Mouse (Mus musculus) embryonic facial prominence, embryonic 11.5 days (tissue): ENCODE data around the gene Cyb561. TPM values are rescaled to one million over a fixed set of nuclear protein-coding genes. Genes with fewer than 3 reads are reported as not detected.

ENCODE experiments used
- ATAC-seq: fragments of 200-750 bp; cut with Nextera tagmentation; replicated peaks from 2 replicates; pipeline ENCODE4 v1.8.0; 2017; ENCODE audit warnings: low read depth; ENCODE audit not compliant: insufficient number of reproducible peaks, low FRiP score, low TSS enrichment
- DNase-seq: peaks from one replicate; pipeline ENCODE4 v3.0.0-alpha.2; 2015; ENCODE audit warnings: low spot score
- H3K27ac ChIP-seq: fragments of 300-500 bp; sonication (generic); replicated peaks from 2 replicates; pipeline ENCODE4 v1.5.1; 2014; ENCODE audit warnings: mild to moderate bottlenecking, low read depth, low read length, control low read depth
- H3K27me3 ChIP-seq: fragments of 300-500 bp; sonication (generic); 2 replicates; pipeline ENCODE4 v1.6.1; 2014; ENCODE audit warnings: mild to moderate bottlenecking, low read length, moderate library complexity, mixed read lengths; ENCODE audit not compliant: control insufficient read depth, insufficient read depth
- H3K36me3 ChIP-seq: fragments of 300-500 bp; sonication (generic); replicated peaks from 2 replicates; pipeline ENCODE4 v1.6.1; 2014; ENCODE audit warnings: low read depth, mild to moderate bottlenecking, low read length, moderate library complexity, mixed read lengths; ENCODE audit not compliant: control insufficient read depth, insufficient read depth
- H3K4me1 ChIP-seq: fragments of 300-500 bp; sonication (generic); 2 replicates; pipeline ENCODE4 v1.6.1; 2014; ENCODE audit warnings: low read length, mixed read lengths; ENCODE audit not compliant: control insufficient read depth, insufficient read depth
- H3K4me2 ChIP-seq: fragments of 300-500 bp; sonication (generic); 2 replicates; pipeline ENCODE4 v1.6.1; 2014; ENCODE audit warnings: low read depth, mild to moderate bottlenecking, control low read depth, low read length, moderate library complexity
- H3K4me3 ChIP-seq: fragments of 300-500 bp; sonication (generic); 2 replicates; pipeline ENCODE4 v1.5.1; 2014; ENCODE audit warnings: low read depth, low read length, control low read depth
- H3K9ac ChIP-seq: fragments of 300-500 bp; sonication (generic); replicated peaks from 2 replicates; pipeline ENCODE4 v1.6.1; 2014; ENCODE audit warnings: mild to moderate bottlenecking, control low read depth, low read length
- H3K9me3 ChIP-seq: fragments of 300-500 bp; sonication (generic); replicated peaks from 2 replicates; pipeline ENCODE4 v1.6.1; 2016; ENCODE audit warnings: mild to moderate bottlenecking, low read length, inconsistent platforms, mixed read lengths; ENCODE audit not compliant: control insufficient read depth
- WGBS: fragments of 180-500 bp; shearing (Covaris S2); extraction: QIAGEN DNeasy Blood & Tissue Kit; methylation state at CpG from one replicate; pipeline ENCODE4 v1.1.7; 2014; 5-methylcytosine and 5-hydroxymethylcytosine counted together
- polyA plus RNA-seq: library from polyadenylated mRNA; unstranded; fragments of >200 nt; fragmentation: Nextera tagmentation; extraction: Ambion mirVana; gene quantifications from 2 replicates; pipeline ENCODE4 v1.2.1, GENCODE M21; 2014

Cyb561 gene
- polyA plus RNA-seq, 1 experiment from 2014 or later = 9.9 TPM

GRCm38 (mm10) chr11:105901501-105901900 lies 51.6 kb downstream of the Cyb561 start:
- H3K27ac ChIP-seq = no peak overlapping the region
- WGBS = 72% methylated on average over 2 of the region's 2 CpGs
- H3K4me1 ChIP-seq = no peaks in the 10 kb centered on the region
- no peak for DNase-seq
- no peak for ATAC-seq
- H3K36me3 ChIP-seq = no peaks in the 10 kb centered on the region
- H3K9me3 ChIP-seq = no peaks in the 10 kb centered on the region
- no peak overlapping the region for H3K4me3 ChIP-seq
- H3K27me3 ChIP-seq = no peaks in the 10 kb centered on the region
- no peak overlapping the region for H3K9ac ChIP-seq
- H3K4me2 ChIP-seq = no peak overlapping the region

DNA sequence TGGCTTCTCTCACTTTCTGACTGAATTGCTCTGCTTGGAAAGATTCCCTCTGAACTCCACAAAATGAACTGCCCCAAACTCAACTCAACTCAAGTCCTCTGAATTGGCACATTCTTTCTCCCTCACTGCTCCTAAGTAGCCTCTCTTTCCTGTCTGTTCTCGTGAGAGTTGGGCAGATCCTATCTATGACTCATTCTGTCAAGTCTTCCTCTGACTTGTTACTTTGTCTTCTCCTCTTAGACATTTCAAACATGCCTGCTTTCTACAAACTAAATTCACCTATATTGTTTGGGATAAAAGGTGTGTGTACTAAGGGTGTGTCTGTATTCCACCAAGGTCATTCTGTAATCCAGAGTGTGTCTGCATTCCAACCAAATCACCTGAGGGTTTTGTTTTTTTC lies 54.0 kb downstream of the Cyb561 start:
- Histone ChIP-seq H3K9me3 (no peaks in the 10 kb centered on the region), H3K9ac (no peak overlapping the region), H3K27ac (no peak overlapping the region), H3K4me2 (no peak overlapping the region), H3K4me1 (no peaks in the 10 kb centered on the region), H3K27me3 (no peaks in the 10 kb centered on the region), H3K36me3 (no peaks in the 10 kb centered on the region), H3K4me3 (no peak overlapping the region)
- no peak for DNase-seq
- 66% methylated on average over 1 of the region's 1 CpGs for WGBS
- no peak for ATAC-seq

GRCm38 (mm10) chr11:105887281-105887680 lies 65.9 kb downstream of the Cyb561 start:
- DNase-seq (no peak), ATAC-seq (no peak)
- WGBS = 78% methylated on average over 1 of the region's 1 CpGs
- H3K36me3 ChIP-seq = no peaks in the 10 kb centered on the region
- H3K27me3 ChIP-seq = no peaks in the 10 kb centered on the region
- H3K9me3 ChIP-seq = no peaks in the 10 kb centered on the region
- H3K4me3 ChIP-seq = no peak overlapping the region
- no peak overlapping the region for H3K9ac ChIP-seq
- H3K4me1 ChIP-seq = no peaks in the 10 kb centered on the region
- no peak overlapping the region for H3K27ac ChIP-seq
- H3K4me2 ChIP-seq = no peak overlapping the region

DNA sequence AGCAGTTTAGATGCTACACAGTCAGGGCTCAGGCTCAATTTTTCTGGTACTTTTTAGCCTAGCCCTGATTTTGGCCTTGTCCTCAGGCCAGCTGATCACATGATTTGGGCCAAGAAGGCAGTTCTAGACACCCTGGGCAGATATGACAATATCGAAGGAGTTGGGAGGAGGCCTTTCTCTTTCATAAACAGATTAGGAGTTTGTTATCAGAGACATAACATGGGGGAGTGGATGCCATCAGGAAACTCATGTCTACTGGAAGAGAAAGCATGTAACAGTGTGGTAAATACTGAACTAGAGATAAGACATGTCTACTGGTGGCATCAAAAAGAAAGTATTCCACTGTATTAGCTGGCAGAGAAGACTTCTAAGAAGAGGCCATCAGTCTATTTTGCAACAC lies 67.6 kb downstream of the Cyb561 start:
- H3K27ac ChIP-seq = no peak overlapping the region
- ATAC-seq (no peak), DNase-seq (no peak)
- no peaks in the 10 kb centered on the region for H3K27me3 ChIP-seq
- no peak overlapping the region for H3K4me2 ChIP-seq
- no peak overlapping the region for H3K9ac ChIP-seq
- H3K4me1 ChIP-seq = no peaks in the 10 kb centered on the region
- no peaks in the 10 kb centered on the region for H3K36me3 ChIP-seq
- H3K4me3 ChIP-seq = no peak overlapping the region
- 91% methylated on average over 1 of the region's 1 CpGs for WGBS
- H3K9me3 ChIP-seq = no peaks in the 10 kb centered on the region

Other genes starting within 250 kb of the Cyb561 start
- 0.41 and 0.47 TPM in 2 replicates for gene Ace, start 14.6 kb upstream of the Cyb561 start, polyA plus RNA-seq
- not detected in 2 replicates for gene Ace3, start 41.3 kb upstream of the Cyb561 start, polyA plus RNA-seq
- gene Kcnh6, start 54.8 kb upstream of the Cyb561 start, polyA plus RNA-seq = 0.32 and 0.33 TPM in 2 replicates
- 59.9 and 68.6 TPM in 2 replicates for gene Dcaf7, start 83.5 kb upstream of the Cyb561 start, polyA plus RNA-seq
- gene Taco1, start 112.7 kb upstream of the Cyb561 start, polyA plus RNA-seq = 11.1 and 11.4 TPM in 2 replicates
- gene Map3k3, start 131.3 kb upstream of the Cyb561 start, polyA plus RNA-seq = 15.7 and 16.8 TPM in 2 replicates
- 0.92 TPM in 1 of 2 replicates, not detected in the other for gene Gm10840, start 207.5 kb upstream of the Cyb561 start, polyA plus RNA-seq
- 431 and 442 TPM in 2 replicates for gene Limd2, start 207.5 kb upstream of the Cyb561 start, polyA plus RNA-seq
- gene Strada, start 248.8 kb upstream of the Cyb561 start, polyA plus RNA-seq = 33.4 and 35.8 TPM in 2 replicates